Mouse (Mus musculus) B cell, adult 62 days (primary cell): ENCODE results near the gene Hnrnpc. TPM values are rescaled to one million over a fixed set of nuclear protein-coding genes. Genes with fewer than 3 reads are reported as not detected.

ENCODE experiments used
- total RNA-seq: library from RNA; stranded (reverse); gene quantifications from 4 replicates; pipeline ENCODE4 v1.2.4, GENCODE M21; 2023

The Hnrnpc gene
- total RNA-seq, result 402 to 432 TPM (median 411 TPM) in 4 replicates

GRCm38 (mm10) chr14:52103856-52104676, at the start of gene Hnrnpc:
Gene Hnrnpc, minus strand, starts transcription at chr14:52104028.

GRCm38 (mm10) chr14:52110346-52110745, 6.5 kb upstream of the Hnrnpc start, which contains the start of gene Rpgrip1:
Gene Rpgrip1, plus strand, starts transcription at chr14:52110704.

GRCm38 (mm10) chr14:52042359-52042758, 61.5 kb downstream of the Hnrnpc start, which contains the start of gene Olfr221:
Gene Olfr221, minus strand, starts transcription at chr14:52042459.

Other genes with a start within 250 kb of the Hnrnpc start
- gene Mettl17, start 219.2 kb downstream of the Hnrnpc start, total RNA-seq, result 55.5 to 70.0 TPM (median 69.1 TPM) in 4 replicates
- 0.53 to 0.73 TPM (median 0.57 TPM) in 4 replicates for gene Slc39a2, start 211.1 kb downstream of the Hnrnpc start, total RNA-seq
- 2.6 TPM in 1 of 4 replicates, not detected in the others for gene Ndrg2, start 189.9 kb downstream of the Hnrnpc start, total RNA-seq
- not detected in 4 replicates for gene Tppp2, start 185.6 kb downstream of the Hnrnpc start, total RNA-seq
- not detected in 4 replicates for gene Rnase13, start 181.3 kb downstream of the Hnrnpc start, total RNA-seq
- gene Arhgef40, start 119.3 kb downstream of the Hnrnpc start, total RNA-seq, result 0.52 to 1.9 TPM (median 1.2 TPM) in 3 of 4 replicates, not detected in the other
- 1.4 TPM in 1 of 4 replicates, not detected in the others for gene Tmem253, start 88.4 kb downstream of the Hnrnpc start, total RNA-seq
- gene Zfp219, start 83.3 kb downstream of the Hnrnpc start, total RNA-seq, result 10.3 to 15.8 TPM (median 11.6 TPM) in 4 replicates
- gene Olfr221, start 61.6 kb downstream of the Hnrnpc start, total RNA-seq, result not detected in 4 replicates
- gene Rpgrip1, start 6.7 kb upstream of the Hnrnpc start, total RNA-seq, result 26.6 to 47.6 TPM (median 37.0 TPM) in 4 replicates
- 66.0 to 72.9 TPM (median 70.2 TPM) in 4 replicates for gene Supt16, start 93.4 kb upstream of the Hnrnpc start, total RNA-seq
- 267 to 322 TPM (median 286 TPM) in 4 replicates for gene Chd8, start 153.8 kb upstream of the Hnrnpc start, total RNA-seq
- gene Tox4, start 175.1 kb upstream of the Hnrnpc start, total RNA-seq, result 115 to 127 TPM (median 121 TPM) in 4 replicates
- gene Rab2b, start 175.5 kb upstream of the Hnrnpc start, total RNA-seq, result 16.9 to 24.1 TPM (median 23.4 TPM) in 4 replicates
- gene Mettl3, start 201.1 kb upstream of the Hnrnpc start, total RNA-seq, result 58.5 to 60.9 TPM (median 60.0 TPM) in 4 replicates
- 0.12 to 0.21 TPM (median 0.15 TPM) in 3 of 4 replicates, not detected in the other for gene Sall2, start 224.7 kb upstream of the Hnrnpc start, total RNA-seq